Mouse (Mus musculus) heart, adult 2 months (tissue): ENCODE data around the gene BC048403.

Source experiments
- CTCF ChIP-seq: fragments of 200-600 bp; IDR thresholded peaks from 2 replicates; pipeline ENCODE4 v1.8.1; 2022; ENCODE audit warnings: antibody characterized with exemption, mild to moderate bottlenecking, moderate library complexity
- POLR2A ChIP-seq: fragments of 200-500 bp; IDR thresholded peaks from 2 replicates; pipeline ENCODE4 v1.6.1; 2011; ENCODE audit warnings: mild to moderate bottlenecking, low read depth, low read length, control low read depth; ENCODE audit not compliant: insufficient read depth

- TF ChIP-seq CTCF (no peak), POLR2A (no peak)
Observed at GRCm38 (mm10) chr10:121794486-121794885, 54.7 kb downstream of the BC048403 start.
